Mouse (Mus musculus): ENCODE measurements at regions not wholly inside any gene's neighbourhood (a gene's known extent, or its start where the extent isn't known, plus 50 kb on each side); places are given as distances from the start of the nearest gene placed in this dataset.

DNA sequence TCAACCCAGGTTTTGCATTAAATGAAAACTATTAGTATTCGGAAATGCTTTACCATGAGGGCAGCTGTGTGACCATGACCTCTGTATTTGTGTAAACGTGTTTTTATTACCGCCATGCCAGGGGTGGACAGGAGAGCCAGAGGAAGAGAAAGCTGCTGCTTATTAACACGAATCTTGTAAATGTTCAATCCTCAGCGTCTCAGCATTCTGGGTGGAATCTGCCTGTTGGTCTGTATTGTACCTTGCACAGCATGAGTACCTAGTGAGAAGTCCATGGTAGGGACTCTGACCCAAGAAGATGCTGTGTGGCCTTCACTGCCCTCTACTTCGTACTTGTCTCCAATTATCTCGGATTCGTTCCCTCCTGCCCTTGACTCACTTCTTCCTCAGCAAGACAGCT, 378.6 kb upstream of the Zfp703 start:
- dilution Hi-C loops (cut with MboI; ENCODE audit: extremely low pct_ligation_motif_present, extremely low pct_unique_long_range_greater_than_20kb, low sequenced_read_pairs) (no loop called here), in situ Hi-C loops (cut with MboI; ENCODE audit: low pct_ligation_motif_present, low pct_unique_long_range_greater_than_20kb, low sequenced_read_pairs) (no loop called here)
- DNase-seq (ENCODE audit: extremely low read depth) = no peak
- Histone ChIP-seq H3K4me3 (replicated peaks in 1 of 3; ENCODE audit: low read depth in 2 of 3, low read length in 2 of 3, poor library complexity in 1 of 3) (no peak overlapping the region), H3K79me2 (replicated peaks; ENCODE audit: control insufficient read depth, extremely low read depth, insufficient read depth, poor library complexity, severe bottlenecking) (no peaks in the 10 kb centered on the region), H3K27me3 (replicated peaks) (no peaks in the 10 kb centered on the region), H3K9ac (ENCODE audit: insufficient read depth, low read depth) (no peak overlapping the region), H3K27ac (ENCODE audit: insufficient read depth, low read depth) (no peak overlapping the region), H3K4me2 (ENCODE audit: insufficient read depth, low read depth, poor library complexity, severe bottlenecking) (no peak overlapping the region), H3K36me3 (replicated peaks in 1 of 2; ENCODE audit: control insufficient read depth in 1 of 2, insufficient read depth in 1 of 2, low read length in 1 of 2) (no peaks in the 10 kb centered on the region), H3K9me3 (replicated peaks; ENCODE audit: low read length) (no peaks in the 10 kb centered on the region), H3K4me1 (ENCODE audit: control insufficient read depth in 1 of 2, insufficient read depth in 2 of 2) (peaks cover 0 to 14% of the 10 kb centered on the region in 2 experiments; a peak in 2 of 4 replicates)
- TF ChIP-seq NELFE (IDR thresholded peaks at IDR 0.05; ENCODE audit: low read depth, low read length) (no peak), ZC3H11A (IDR thresholded peaks at IDR 0.05; ENCODE audit: low read depth, low read length) (no peak), MYC (IDR thresholded peaks at IDR 0.05; ENCODE audit: low read depth, low read length) (no peak), KAT2A (IDR thresholded peaks at IDR 0.05; ENCODE audit: insufficient replicate concordance, low read length) (no peak), MXI1 (IDR thresholded peaks at IDR 0.05; ENCODE audit: low read depth, low read length) (no peak), EP300 (IDR thresholded peaks at IDR 0.05; ENCODE audit: low read length) (no peak), ELF1 (IDR thresholded peaks at IDR 0.05; ENCODE audit: low read depth, low read length) (no peak)

DNA sequence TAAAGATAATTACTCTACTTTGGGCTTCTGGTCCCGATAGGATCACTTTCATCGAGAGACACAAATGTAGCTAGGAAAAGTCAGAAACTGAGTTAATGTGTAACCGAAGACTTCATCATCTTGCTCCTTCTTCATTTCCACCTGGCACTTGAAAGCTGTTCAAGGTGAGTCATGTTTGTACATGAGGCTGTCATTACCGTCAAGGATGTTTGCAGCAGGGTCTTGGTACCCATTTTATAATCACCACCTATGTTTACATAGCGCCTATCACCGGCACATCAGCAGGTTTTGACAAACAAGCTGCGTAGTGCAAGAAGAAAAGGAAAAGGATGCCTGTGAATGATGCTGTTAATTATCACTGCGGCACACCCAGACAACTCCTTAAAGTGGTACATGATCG, 377.0 kb upstream of the Zfp703 start:
- dilution Hi-C loops (cut with MboI; ENCODE audit: extremely low pct_ligation_motif_present, extremely low pct_unique_long_range_greater_than_20kb, low sequenced_read_pairs) (no loop called here), in situ Hi-C loops (cut with MboI; ENCODE audit: low pct_ligation_motif_present, low pct_unique_long_range_greater_than_20kb, low sequenced_read_pairs) (no loop called here)
- no peaks in the 10 kb centered on the region for H3K36me3 ChIP-seq (replicated peaks in 1 of 2; ENCODE audit: control insufficient read depth in 1 of 2, insufficient read depth in 1 of 2, low read length in 1 of 2)
- H3K4me1 ChIP-seq (ENCODE audit: control insufficient read depth in 1 of 2, insufficient read depth in 2 of 2) = peaks cover 0 to 10% of the 10 kb centered on the region in 2 experiments; a peak in 2 of 4 replicates
- H3K4me2 ChIP-seq (ENCODE audit: insufficient read depth, low read depth, poor library complexity, severe bottlenecking) = no peak overlapping the region
- no peaks in the 10 kb centered on the region for H3K79me2 ChIP-seq (replicated peaks; ENCODE audit: control insufficient read depth, extremely low read depth, insufficient read depth, poor library complexity, severe bottlenecking)
- no peak overlapping the region for H3K9ac ChIP-seq (ENCODE audit: insufficient read depth, low read depth)
- no peak overlapping the region for H3K27ac ChIP-seq (ENCODE audit: insufficient read depth, low read depth)
- H3K27me3 ChIP-seq (replicated peaks) = no peaks in the 10 kb centered on the region
- TF ChIP-seq TBP (conservative IDR thresholded peaks at IDR 0.05; ENCODE audit: low read depth, low read length) = no peak
- no peak for TF ChIP-seq TCF12 (IDR thresholded peaks at IDR 0.05; ENCODE audit: low read depth, low read length)
- TF ChIP-seq HCFC1 (IDR thresholded peaks at IDR 0.05; ENCODE audit: low read depth, low read length) = no peak
- no peak for TF ChIP-seq IRF4 (IDR thresholded peaks at IDR 0.05; ENCODE audit: low read depth, low read length)
- no peak for TF ChIP-seq USF2 (conservative IDR thresholded peaks at IDR 0.05; ENCODE audit: low read depth, low read length)
- TF ChIP-seq E2F4 (IDR thresholded peaks at IDR 0.05; ENCODE audit: insufficient replicate concordance, low read depth, low read length) = no peak
- TF ChIP-seq POLR2AphosphoS2 (IDR thresholded peaks at IDR 0.05; ENCODE audit: low read depth, low read length) = no peak
- no peak for TF ChIP-seq MYC (IDR thresholded peaks at IDR 0.05; ENCODE audit: low read depth, low read length)
- no peak for TF ChIP-seq MAX (IDR thresholded peaks at IDR 0.05; ENCODE audit: low read length)
- TF ChIP-seq EP300 (IDR thresholded peaks at IDR 0.05; ENCODE audit: low read length) = no peak
- TF ChIP-seq ETS1 (conservative IDR thresholded peaks at IDR 0.05; ENCODE audit: low read depth, low read length) = no peak
- TF ChIP-seq SIN3A (IDR thresholded peaks at IDR 0.05; ENCODE audit: low read length) = no peak
- TF ChIP-seq ZKSCAN1 (IDR thresholded peaks at IDR 0.05; ENCODE audit: borderline replicate concordance, low read depth, low read length) = no peak
- no peak for TF ChIP-seq POLR2A (IDR thresholded peaks at IDR 0.05; ENCODE audit: low read depth, low read length)
- TF ChIP-seq BHLHE40 (IDR thresholded peaks at IDR 0.05; ENCODE audit: low read depth, low read length) = no peak
- TF ChIP-seq ZMIZ1 (IDR thresholded peaks at IDR 0.05; ENCODE audit: low read depth, low read length) = no peak
- no peak for TF ChIP-seq UBTF (IDR thresholded peaks at IDR 0.05; ENCODE audit: low read depth, low read length)
- no peak for TF ChIP-seq MEF2A (IDR thresholded peaks at IDR 0.05; ENCODE audit: borderline replicate concordance, low read depth, low read length)
- TF ChIP-seq MAZ (IDR thresholded peaks at IDR 0.05; ENCODE audit: low read depth, low read length) = no peak
- no peak for TF ChIP-seq GABPA (IDR thresholded peaks at IDR 0.05; ENCODE audit: insufficient replicate concordance, low read depth, low read length)
- H3K9me3 ChIP-seq (replicated peaks; ENCODE audit: low read length) = no peaks in the 10 kb centered on the region
- H3K4me3 ChIP-seq (replicated peaks in 1 of 3; ENCODE audit: low read depth in 2 of 3, low read length in 2 of 3, poor library complexity in 1 of 3) = no peak overlapping the region
- DNase-seq (ENCODE audit: extremely low read depth) = no peak
